Mouse (Mus musculus): ENCODE data around the gene Gm10570. TPM values are rescaled to one million over a fixed set of nuclear protein-coding genes. Genes with fewer than 3 reads are reported as not detected.

The Gm10570 gene
- polyA plus RNA-seq, 1 experiment: 0.90 TPM

GRCm38 (mm10) chr4:130264698-130265349 is 43.6 kb downstream of the Gm10570 start:
- no peak overlapping the region for H3K4me3 ChIP-seq (ENCODE audit: insufficient read depth, low read length)
- TF ChIP-seq CTCF (IDR thresholded peaks at IDR 0.05; ENCODE audit: extremely low read depth, insufficient read depth, low read length) (peak; percentile 79), POLR2A (IDR thresholded peaks at IDR 0.05; ENCODE audit: extremely low read depth, insufficient read depth, low read length) (no peak)

DNA sequence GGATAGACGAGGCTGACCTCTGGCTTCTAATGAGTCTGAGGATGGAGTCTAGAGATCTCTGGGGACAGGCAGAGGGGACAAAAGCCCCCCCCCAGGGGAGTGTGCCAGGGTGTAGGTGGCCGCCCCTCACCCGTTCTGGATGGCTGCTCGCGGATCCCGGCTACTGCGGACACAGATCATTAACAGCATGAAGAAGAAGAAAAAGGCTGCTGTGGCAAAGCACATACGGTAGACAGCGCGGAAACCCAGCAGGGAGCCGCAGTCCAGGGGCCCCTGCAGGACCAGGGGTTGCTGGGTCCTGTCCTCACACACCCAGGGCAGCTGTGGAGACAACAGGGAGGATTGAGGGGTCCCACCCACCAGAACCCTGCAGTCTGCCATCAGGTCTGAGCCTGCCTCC is 44.3 kb downstream of the Gm10570 start:
- no peaks in the 10 kb centered on the region for H3K4me1 ChIP-seq (ENCODE audit: control insufficient read depth, insufficient read depth, low read length)
- TF ChIP-seq POLR2A (IDR thresholded peaks at IDR 0.05; ENCODE audit: extremely low read depth, insufficient read depth, low read length): no peak
- TF ChIP-seq CTCF (IDR thresholded peaks at IDR 0.05; ENCODE audit: extremely low read depth, insufficient read depth, low read length): no peak
- no peak overlapping the region for H3K27ac ChIP-seq (ENCODE audit: insufficient read depth, low read length)
- H3K4me3 ChIP-seq (ENCODE audit: insufficient read depth, low read length): no peak overlapping the region

More at GRCm38 (mm10) chr4:130264698-130265349, 43.6 kb downstream of the Gm10570 start:
- no peak overlapping the region for H3K27ac ChIP-seq (ENCODE audit: insufficient read depth, low read length)
- H3K4me1 ChIP-seq (ENCODE audit: control insufficient read depth, insufficient read depth, low read length): no peaks in the 10 kb centered on the region

- no peak overlapping the region for H3K4me3 ChIP-seq (ENCODE audit: insufficient read depth, low read length)
- no peaks in the 10 kb centered on the region for H3K4me1 ChIP-seq (ENCODE audit: control insufficient read depth, insufficient read depth, low read length)
- TF ChIP-seq POLR2A (IDR thresholded peaks at IDR 0.05; ENCODE audit: extremely low read depth, insufficient read depth, low read length) (no peak), CTCF (IDR thresholded peaks at IDR 0.05; ENCODE audit: extremely low read depth, insufficient read depth, low read length) (no peak)
- no peak overlapping the region for H3K27ac ChIP-seq (ENCODE audit: insufficient read depth, low read length)
These were observed 48.1 kb downstream of the Gm10570 start for GRCm38 (mm10) chr4:130260406-130260805.

Other genes starting within 250 kb of the Gm10570 start
- gene Pef1, start 206.1 kb downstream of the Gm10570 start, polyA plus RNA-seq (2012; rRNA removed): 89.9 and 91.8 TPM in 2 replicates
- 3.9 and 4.5 TPM in 2 replicates for gene Hcrtr1, start 169.3 kb downstream of the Gm10570 start, polyA plus RNA-seq (2012; rRNA removed)
- gene Tinagl1, start 133.6 kb downstream of the Gm10570 start, polyA plus RNA-seq (2012; rRNA removed): 14.1 and 14.5 TPM in 2 replicates
- gene Gm853, start 86.3 kb downstream of the Gm10570 start, polyA plus RNA-seq (2012; rRNA removed): not detected in 2 replicates
- 9.0 and 10.5 TPM in 2 replicates for gene Serinc2, start 29.5 kb downstream of the Gm10570 start, polyA plus RNA-seq (2012; rRNA removed)
- gene Fabp3, start 79 bp downstream of the Gm10570 start, polyA plus RNA-seq (2012; rRNA removed): 308 and 316 TPM in 2 replicates
- gene Zcchc17, start 51.3 kb upstream of the Gm10570 start, polyA plus RNA-seq (2012; rRNA removed): 77.8 and 84.7 TPM in 2 replicates
- 30.1 and 32.6 TPM in 2 replicates for gene Snrnp40, start 51.5 kb upstream of the Gm10570 start, polyA plus RNA-seq (2012; rRNA removed)